Mouse (Mus musculus) effector memory CD4-positive, alpha-beta T cell, adult 5 months (primary cell): ENCODE results near the gene N4bp1. TPM values are rescaled to one million over a fixed set of nuclear protein-coding genes. Genes with fewer than 3 reads are reported as not detected.

ENCODE experiments used
- polyA plus RNA-seq: library from polyadenylated mRNA; unstranded; fragments of 100-300 nt; shearing (Covaris generic); gene quantifications from one replicate; pipeline ENCODE4 v1.2.1, GENCODE M21; 2017

N4bp1 gene
- polyA plus RNA-seq: 9.8 TPM

DNA sequence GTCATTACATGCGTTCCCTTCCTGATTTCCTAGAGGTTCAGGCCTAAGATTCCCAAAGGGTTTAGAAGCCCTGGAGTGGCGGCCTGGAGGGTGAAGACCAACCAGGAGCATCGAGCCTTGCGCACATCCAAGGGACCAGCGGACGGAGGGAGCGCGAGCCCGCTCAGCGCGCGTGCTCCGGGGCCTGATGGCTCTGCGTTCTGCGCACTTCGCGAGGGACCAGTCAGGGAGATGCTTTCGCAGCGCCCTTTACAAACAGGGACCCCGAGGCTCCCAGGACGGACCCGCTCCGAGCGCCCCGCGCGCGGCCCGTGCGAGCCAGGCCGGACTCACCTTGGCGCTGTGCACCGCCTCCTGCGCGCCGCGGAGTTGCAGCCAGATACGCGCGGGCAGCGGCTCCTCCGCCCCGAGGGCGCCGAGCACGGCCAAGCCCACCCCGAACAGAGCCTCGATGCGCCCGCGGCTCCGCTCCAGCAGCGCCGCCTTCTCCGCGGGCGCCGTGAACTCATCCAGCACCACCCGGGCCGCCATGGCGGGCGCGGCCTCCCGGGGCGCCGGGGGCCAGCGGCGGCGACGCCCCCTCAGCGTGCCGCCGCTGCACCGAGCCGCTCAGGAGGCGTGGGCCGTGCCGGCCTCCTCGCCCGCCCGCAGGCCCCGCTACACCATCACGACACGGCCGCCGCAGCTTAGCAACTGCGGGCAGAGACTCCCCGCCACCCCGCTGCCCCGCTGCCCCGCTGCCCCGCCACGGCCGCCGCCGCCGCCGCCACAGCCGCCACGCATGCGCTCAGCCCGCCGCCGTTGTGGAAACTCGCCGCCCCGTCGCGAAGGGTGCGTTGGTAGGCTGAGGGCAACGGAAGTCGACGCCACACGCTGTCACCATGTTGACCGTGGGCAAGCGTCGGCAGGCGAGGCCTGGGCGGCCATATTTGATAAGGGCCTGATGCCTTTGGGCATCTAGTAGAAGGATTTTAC, at the start of gene N4bp1:
Gene N4bp1 (minus strand): TSS at position 770 of the 975 bp plus-strand sequence.

Other genes with a start within 250 kb of the N4bp1 start
- gene Gm10638, start 139.6 kb downstream of the N4bp1 start, polyA plus RNA-seq: 1.1 TPM
- 33.6 TPM for gene Siah1a, start 139.3 kb downstream of the N4bp1 start, polyA plus RNA-seq